Mouse (Mus musculus) G1E (cell line): Measurements from ENCODE around the gene Csdc2.
A peak's percentile ranks its signal among the peaks of the same experiment; 100 is the strongest.

ENCODE experiments used
- CTCF ChIP-seq: IDR thresholded peaks from 2 replicates; pipeline ENCODE4 v1.5.1; 2012; ENCODE audit warnings: low read depth, low read length, inconsistent platforms, mixed read lengths
- GATA1 ChIP-seq: IDR thresholded peaks from 2 replicates; pipeline ENCODE4 v1.6.1; 2012; ENCODE audit warnings: borderline replicate concordance, low read length, inconsistent platforms, mixed read lengths
- POLR2AphosphoS5 ChIP-seq: IDR thresholded peaks from 2 replicates; pipeline ENCODE4 v1.6.1; 2012; ENCODE audit warnings: low read depth, low read length, inconsistent platforms; ENCODE audit not compliant: insufficient replicate concordance

DNA sequence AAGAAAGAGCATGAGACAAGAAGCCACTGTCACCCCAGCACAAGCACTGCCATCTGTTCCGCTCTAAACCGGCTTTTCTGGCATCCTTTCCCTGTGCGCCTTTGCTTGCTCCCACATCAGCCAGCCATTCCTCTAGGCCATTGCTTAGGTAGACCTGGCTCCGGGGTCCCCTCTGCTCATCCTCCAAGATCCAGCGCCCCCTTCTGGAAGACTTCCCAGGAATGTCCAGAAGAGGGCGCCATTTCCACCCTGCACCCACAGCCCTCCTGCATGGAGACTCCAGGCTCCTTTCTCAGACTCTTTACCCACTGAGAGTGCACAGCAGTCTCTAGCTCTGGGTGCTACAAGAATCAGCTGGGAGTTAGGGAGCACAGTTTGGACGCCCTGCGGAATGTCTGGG is 19.9 kb downstream of the Csdc2 start:
- no peak for TF ChIP-seq GATA1
- TF ChIP-seq CTCF = peak; percentile 72
- no peak for TF ChIP-seq POLR2AphosphoS5
